Mouse (Mus musculus) erythroid progenitor cell, adult 5-6 weeks (primary cell): ENCODE data around the gene Lamb3. TPM values are rescaled to one million over a fixed set of nuclear protein-coding genes. Genes with fewer than 3 reads are reported as not detected.

Experiments used
- ATAC-seq: replicated peaks from 2 replicates; pipeline ENCODE4 v1.8.0; 2016; ENCODE audit warnings: moderate number of reproducible peaks, mild to moderate bottlenecking, moderate TSS enrichment, inconsistent platforms; ENCODE audit not compliant: poor library complexity, low FRiP score, severe bottlenecking
- total RNA-seq, 2 experiments: library from RNA; stranded (forward) in 1 of 2; stranded (reverse) in 1 of 2; fragments of 150-400 nt in 1 of 2; fragments of 186-747, 209-891 nt in 1 of 2; gene quantifications; 2 replicates each; pipeline versions ENCODE4 v1.2.3 to v1.2.4; 2015 to 2017; ENCODE audit warnings: low replicate concordance in 2 of 2

The Lamb3 gene
- total RNA-seq, 2 experiments from 2014 or later = not detected

- ATAC-seq = no peak
These were observed 125.2 kb downstream of the Lamb3 start for GRCm38 (mm10) chr1:193332671-193333070.

- ATAC-seq = no peak
These were observed 126.3 kb downstream of the Lamb3 start for GRCm38 (mm10) chr1:193333776-193334175.

GRCm38 (mm10) chr1:193334546-193334945 lies 127.0 kb downstream of the Lamb3 start:
- ATAC-seq = no peak

- no peak for ATAC-seq
These were observed 128.9 kb downstream of the Lamb3 start for GRCm38 (mm10) chr1:193336122-193337017.

- no peak for ATAC-seq
These were observed 129.5 kb downstream of the Lamb3 start for GRCm38 (mm10) chr1:193337018-193337321.

- no peak for ATAC-seq
These were observed 130.3 kb downstream of the Lamb3 start for GRCm38 (mm10) chr1:193337787-193338310.

GRCm38 (mm10) chr1:193338363-193338995 lies 131.0 kb downstream of the Lamb3 start:
- no peak for ATAC-seq

GRCm38 (mm10) chr1:193342198-193342946 lies 134.9 kb downstream of the Lamb3 start:
- no peak for ATAC-seq

- ATAC-seq = no peak
These were observed 136.4 kb downstream of the Lamb3 start for GRCm38 (mm10) chr1:193343853-193344252.

- ATAC-seq = no peak
These were observed 137.5 kb downstream of the Lamb3 start for GRCm38 (mm10) chr1:193344976-193345375.

GRCm38 (mm10) chr1:193346908-193347307 lies 139.4 kb downstream of the Lamb3 start:
- ATAC-seq = no peak

- no peak for ATAC-seq
These were observed 140.9 kb downstream of the Lamb3 start for GRCm38 (mm10) chr1:193348261-193348962.

GRCm38 (mm10) chr1:193349702-193350545 lies 142.4 kb downstream of the Lamb3 start:
- ATAC-seq = no peak

GRCm38 (mm10) chr1:193350546-193350801 lies 143.0 kb downstream of the Lamb3 start:
- ATAC-seq = no peak

- ATAC-seq = no peak
These were observed 144.1 kb downstream of the Lamb3 start for GRCm38 (mm10) chr1:193351583-193351982.

- ATAC-seq = no peak
These were observed 151.7 kb downstream of the Lamb3 start for GRCm38 (mm10) chr1:193359199-193359598.

GRCm38 (mm10) chr1:193361181-193361580 lies 153.7 kb downstream of the Lamb3 start:
- no peak for ATAC-seq

GRCm38 (mm10) chr1:193362078-193362477 lies 154.6 kb downstream of the Lamb3 start:
- no peak for ATAC-seq

GRCm38 (mm10) chr1:193363801-193364231 lies 156.3 kb downstream of the Lamb3 start:
- no peak for ATAC-seq
